8 mouse cellular contexts compared by ENCODE assay signal in the genomic region with DNA sequence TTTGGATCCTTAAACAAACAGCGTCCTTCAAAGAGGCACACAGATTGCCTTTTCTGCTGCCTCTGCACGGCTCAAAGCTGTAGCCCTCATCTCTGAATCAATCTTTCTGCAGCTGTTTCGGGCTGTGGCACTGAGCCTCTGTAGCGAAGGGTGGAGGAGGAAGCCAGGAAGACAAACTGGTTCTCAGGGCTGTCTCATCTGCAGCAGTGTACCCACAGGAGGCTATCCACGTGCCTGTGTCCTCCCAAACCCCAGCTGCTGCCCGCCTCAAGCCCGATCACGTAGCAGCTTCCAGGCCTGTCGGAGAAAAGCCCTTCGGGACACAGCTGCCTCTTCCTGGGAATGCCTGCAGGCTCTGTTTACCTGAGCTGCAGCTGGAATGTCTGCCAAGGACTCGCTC.
DNase-seq lines count a peak whose midpoint lies in the region; ATAC-seq and TF ChIP-seq lines count a peak whose summit lies in the region.

No protein-coding gene starts in this region.

- H3K27me3 ChIP-seq in forebrain, embryonic 14.5 days (replicated peaks; ENCODE audit: control insufficient read depth, insufficient read depth, low read length), result no peaks in the 10 kb centered on the region
- H3K27me3 ChIP-seq in heart, embryonic 16.5 days (ENCODE audit: control insufficient read depth, insufficient read depth, low read length), result no peaks in the 10 kb centered on the region
- H3K27me3 ChIP-seq in kidney, postnatal 0 days (ENCODE audit: insufficient read depth, low read length), result no peaks in the 10 kb centered on the region
- no peaks in the 10 kb centered on the region for H3K27me3 ChIP-seq in liver, embryonic 13.5 days

- H3K4me2 ChIP-seq in forebrain, embryonic 14.5 days (ENCODE audit: low read length), result peak overlapping the region; percentile 35
- peak overlapping the region; percentile 63 for H3K4me2 ChIP-seq in heart, embryonic 16.5 days (ENCODE audit: low read depth, low read length)
- H3K4me2 ChIP-seq in kidney, postnatal 0 days (ENCODE audit: low read length), result peak overlapping the region; percentile 51
- peak overlapping the region; percentile 43 for H3K4me2 ChIP-seq in liver, embryonic 13.5 days

- 0 out of 2 replicates have a peak overlapping the region, but pooled peaks have one; percentile 2 for H3K4me3 ChIP-seq in forebrain, embryonic 14.5 days (ENCODE audit: low read depth, low read length)
- peak overlapping the region; percentile 9 for H3K4me3 ChIP-seq in heart, embryonic 16.5 days (ENCODE audit: low read length)
- peak overlapping the region; percentile 16; the same call in 1 of the 2 replicates for H3K4me3 ChIP-seq in kidney, postnatal 0 days (replicated peaks; ENCODE audit: low read depth, low read length)
- peak overlapping the region; percentile 4; the same call in 1 of the 2 replicates for H3K4me3 ChIP-seq in liver, embryonic 13.5 days (replicated peaks)

- 18% methylated on average over 11 of the region's 11 CpGs for WGBS in forebrain, embryonic 14.5 days
- 9% methylated on average over 11 of the region's 11 CpGs for WGBS in heart, embryonic 16.5 days
- 5% methylated on average over 11 of the region's 11 CpGs for WGBS in kidney, postnatal 0 days
- WGBS in liver, embryonic 13.5 days (ENCODE audit: insufficient replicate concordance), result 26% methylated on average over 11 of the region's 11 CpGs

- ATAC-seq in forebrain, embryonic 14.5 days, result peak; percentile 53; the same call in 1 of the 2 replicates
- peak; percentile 45 for ATAC-seq in heart, embryonic 16.5 days (replicated peaks; ENCODE audit: extremely low read depth, insufficient read depth, low FRiP score)
- ATAC-seq in kidney, postnatal 0 days (replicated peaks; ENCODE audit: low FRiP score, low read depth), result 0 out of 2 replicates have a peak, but pooled peaks have one; percentile 53
- ATAC-seq in liver, embryonic 13.5 days (ENCODE audit: low read depth), result no peak

- H3K9ac ChIP-seq in forebrain, embryonic 14.5 days (ENCODE audit: low read length), result peak overlapping the region; percentile 43; the same call in 1 of the 2 replicates
- H3K9ac ChIP-seq in heart, embryonic 16.5 days (ENCODE audit: low read length), result peak overlapping the region; percentile 66
- H3K9ac ChIP-seq in kidney, postnatal 0 days (ENCODE audit: low read depth, low read length), result no peak overlapping the region; the same call in 1 of the 2 replicates
- no peak overlapping the region for H3K9ac ChIP-seq in liver, embryonic 13.5 days

- H3K27ac ChIP-seq in forebrain, embryonic 14.5 days (ENCODE audit: low read depth, low read length), result 0 out of 2 replicates have a peak overlapping the region, but pooled peaks have one; percentile 14
- peak overlapping the region; percentile 96 for H3K27ac ChIP-seq in heart, embryonic 16.5 days (ENCODE audit: low read length)
- peak overlapping the region; percentile 83 for H3K27ac ChIP-seq in kidney, postnatal 0 days
- H3K27ac ChIP-seq in liver, embryonic 13.5 days, result peak overlapping the region; percentile 8; the same call in 1 of the 2 replicates

- TF ChIP-seq CTCF in kidney, postnatal 0 days (IDR thresholded peaks at IDR 0.05; ENCODE audit: low read depth), result no peak

- no peaks in the 10 kb centered on the region for H3K9me3 ChIP-seq in forebrain, embryonic 14.5 days (replicated peaks; ENCODE audit: control insufficient read depth, low read length)
- H3K9me3 ChIP-seq in heart, embryonic 16.5 days (replicated peaks; ENCODE audit: control insufficient read depth, low read length), result no peaks in the 10 kb centered on the region
- no peaks in the 10 kb centered on the region for H3K9me3 ChIP-seq in kidney, postnatal 0 days (replicated peaks; ENCODE audit: low read length)
- no peaks in the 10 kb centered on the region for H3K9me3 ChIP-seq in liver, embryonic 13.5 days (replicated peaks)

- H3K36me3 ChIP-seq in forebrain, embryonic 14.5 days (ENCODE audit: control insufficient read depth, insufficient read depth, low read length), result no peaks in the 10 kb centered on the region
- H3K36me3 ChIP-seq in heart, embryonic 16.5 days (ENCODE audit: control insufficient read depth, insufficient read depth), result 0 out of 2 replicates have a peak, but pooled peaks cover 3% of the 10 kb centered on the region
- H3K36me3 ChIP-seq in kidney, postnatal 0 days (ENCODE audit: insufficient read depth, low read length), result no peaks in the 10 kb centered on the region
- no peaks in the 10 kb centered on the region for H3K36me3 ChIP-seq in liver, embryonic 13.5 days

- DNase-seq in adrenal gland, adult (ENCODE audit: inconsistent age in 2 of 2, low spot score in 1 of 2), result peak; percentile 68 to 78
- DNase-seq in adrenal gland, postnatal 4 days (ENCODE audit: low spot score in 2 of 2), result no peak
- DNase-seq in forebrain, embryonic 14.5 days (ENCODE audit: low spot score), result peak; percentile 49
- DNase-seq in kidney, postnatal 0 days (ENCODE audit: low spot score), result peak; percentile 44
- no peak for DNase-seq in liver, embryonic 13.5 days
- DNase-seq in neural tube, embryonic 10.5 days (ENCODE audit: extremely low spot score, low spot score), result peak; percentile 40
- peak; percentile 66 for DNase-seq in thymus, postnatal 25 days

- H3K4me1 ChIP-seq in forebrain, embryonic 14.5 days (ENCODE audit: control insufficient read depth, insufficient read depth, low read length), result peaks cover 8% of the 10 kb centered on the region
- H3K4me1 ChIP-seq in heart, embryonic 16.5 days (ENCODE audit: control insufficient read depth, insufficient read depth, low read length), result peaks cover 32% of the 10 kb centered on the region
- peaks cover 20% of the 10 kb centered on the region for H3K4me1 ChIP-seq in kidney, postnatal 0 days (replicated peaks; ENCODE audit: insufficient read depth, low read length)
- H3K4me1 ChIP-seq in liver, embryonic 13.5 days (replicated peaks), result peaks cover 22% of the 10 kb centered on the region

Comparison
In these comparisons a context has a peak if more than half of its experiments do, and no peak if none do; other contexts are left out.
1. DNase-seq: peak in adrenal gland, adult (2 of 2), forebrain, embryonic 14.5 days (single experiment), kidney, postnatal 0 days (single experiment), neural tube, embryonic 10.5 days (single experiment) and thymus, postnatal 25 days (single experiment); none in adrenal gland, postnatal 4 days (0 of 2) and liver, embryonic 13.5 days (single experiment).
2. H3K27ac ChIP-seq: peak in every context shown above with its lines; median percentile 96 in heart, embryonic 16.5 days; 83 in kidney, postnatal 0 days; 14 in forebrain, embryonic 14.5 days; 8 in liver, embryonic 13.5 days.
3. H3K9ac ChIP-seq: peak in forebrain, embryonic 14.5 days (single experiment) and heart, embryonic 16.5 days (single experiment); none in kidney, postnatal 0 days (single experiment) and liver, embryonic 13.5 days (single experiment).
4. Peak in every context shown above with its lines, with median percentiles within 50 percentile points of each other: H3K4me2 ChIP-seq and H3K4me3 ChIP-seq.